Mouse (Mus musculus): Measurements from ENCODE around the gene Serpine3. TPM values are rescaled to one million over a fixed set of nuclear protein-coding genes. Genes with fewer than 3 reads are reported as not detected.
A peak's percentile ranks its signal among the peaks of the same experiment; 100 is the strongest.

Serpine3 gene
- polyA plus RNA-seq, 1 experiment from 2014 or later = not detected

DNA sequence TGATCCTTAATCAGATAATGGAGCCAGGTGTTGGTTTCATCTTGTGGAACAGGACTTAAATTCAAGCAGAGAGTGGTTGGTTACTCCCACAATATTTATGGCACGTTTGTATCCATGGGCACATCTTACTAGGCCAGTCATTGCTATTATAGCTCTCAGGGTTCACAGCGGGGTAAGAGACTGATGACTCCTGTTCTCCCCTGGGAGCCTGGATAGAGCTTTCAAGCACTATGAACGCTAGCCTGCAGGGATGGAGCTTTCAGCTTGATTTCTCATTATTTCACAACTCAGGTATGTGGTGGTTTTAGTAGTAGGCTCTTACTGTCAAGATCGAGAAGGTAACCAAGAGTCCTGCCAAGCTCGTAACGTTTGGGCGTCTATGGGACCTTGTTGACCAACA is 7.5 kb upstream of the Serpine3 start:
- no peak for DNase-seq (ENCODE audit: low read depth, low spot score)
- no peak for TF ChIP-seq CTCF (IDR thresholded peaks at IDR 0.05)
- in situ Hi-C loops (cut with MboI; ENCODE audit: low pct_unique_long_range_greater_than_20kb) = no loop called here
- H3K27me3 ChIP-seq = peaks cover 25% of the 10 kb centered on the region
- CTCF ChIA-PET = interaction anchor here (0.7 to 2.3 kb wide), 2 partner anchors 13 to 18 kb away, joined by 3 to 5 read pairs; no protein-coding TSS in a partner anchor
- POLR2A ChIA-PET = no interaction called here
- ATAC-seq = no peak

DNA sequence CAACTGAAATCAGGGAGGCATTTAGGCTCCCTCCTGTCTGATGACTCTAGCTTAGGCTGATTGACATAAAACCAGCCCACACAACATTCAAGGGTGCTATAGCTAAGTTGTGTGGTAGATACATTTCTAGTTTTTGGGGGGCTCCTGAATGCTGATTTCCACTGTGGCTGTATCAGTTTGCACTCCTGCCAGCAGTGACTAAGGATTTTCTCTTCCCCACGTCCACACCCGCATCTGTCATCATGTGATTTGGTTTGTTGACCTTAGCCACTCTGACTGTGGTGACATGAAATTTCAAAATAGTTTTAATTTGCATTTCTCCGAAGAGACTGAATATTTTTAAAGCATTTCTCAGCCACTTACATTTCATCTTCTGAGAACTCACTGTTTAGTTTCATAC is 6.0 kb upstream of the Serpine3 start:
- DNase-seq (ENCODE audit: low read depth, low spot score) (no peak), ATAC-seq (no peak)
- in situ Hi-C loops (cut with MboI; ENCODE audit: low pct_unique_long_range_greater_than_20kb) = no loop called here
- no peak for TF ChIP-seq CTCF (IDR thresholded peaks at IDR 0.05)
- H3K27me3 ChIP-seq = peaks cover 29% of the 10 kb centered on the region
- CTCF ChIA-PET = no interaction called here
- POLR2A ChIA-PET = no interaction called here

DNA sequence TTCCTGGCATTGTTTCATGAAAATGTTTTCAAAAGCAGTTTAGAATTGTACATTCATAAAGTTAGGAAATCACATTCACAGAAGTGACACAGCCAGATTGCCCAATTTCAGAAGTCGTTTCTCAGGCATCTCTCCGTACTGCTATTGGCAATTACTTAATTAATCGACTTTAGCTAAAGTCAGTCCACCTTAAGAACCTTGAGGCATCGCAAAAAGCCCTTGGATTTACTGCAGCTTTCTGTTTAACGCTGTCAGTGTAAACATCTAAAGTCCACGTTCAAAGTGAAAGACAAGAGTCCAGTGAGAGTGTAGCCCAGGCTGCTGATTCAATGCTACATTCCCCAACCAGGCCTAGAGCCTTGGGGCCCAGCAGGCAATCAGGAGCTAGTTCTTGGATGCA is 1.1 kb upstream of the Serpine3 start:
- H3K27me3 ChIP-seq = peaks cover 21% of the 10 kb centered on the region
- DNase-seq (ENCODE audit: low read depth, low spot score) (no peak), ATAC-seq (no peak)
- ChIA-PET CTCF (interaction anchor here (2.1 kb wide), 1 partner anchor 13 kb away, joined by 6 read pairs; no protein-coding TSS in a partner anchor), POLR2A (no interaction called here)
- in situ Hi-C loops (cut with MboI; ENCODE audit: low pct_unique_long_range_greater_than_20kb) = no loop called here
- no peak for TF ChIP-seq CTCF (IDR thresholded peaks at IDR 0.05)

DNA sequence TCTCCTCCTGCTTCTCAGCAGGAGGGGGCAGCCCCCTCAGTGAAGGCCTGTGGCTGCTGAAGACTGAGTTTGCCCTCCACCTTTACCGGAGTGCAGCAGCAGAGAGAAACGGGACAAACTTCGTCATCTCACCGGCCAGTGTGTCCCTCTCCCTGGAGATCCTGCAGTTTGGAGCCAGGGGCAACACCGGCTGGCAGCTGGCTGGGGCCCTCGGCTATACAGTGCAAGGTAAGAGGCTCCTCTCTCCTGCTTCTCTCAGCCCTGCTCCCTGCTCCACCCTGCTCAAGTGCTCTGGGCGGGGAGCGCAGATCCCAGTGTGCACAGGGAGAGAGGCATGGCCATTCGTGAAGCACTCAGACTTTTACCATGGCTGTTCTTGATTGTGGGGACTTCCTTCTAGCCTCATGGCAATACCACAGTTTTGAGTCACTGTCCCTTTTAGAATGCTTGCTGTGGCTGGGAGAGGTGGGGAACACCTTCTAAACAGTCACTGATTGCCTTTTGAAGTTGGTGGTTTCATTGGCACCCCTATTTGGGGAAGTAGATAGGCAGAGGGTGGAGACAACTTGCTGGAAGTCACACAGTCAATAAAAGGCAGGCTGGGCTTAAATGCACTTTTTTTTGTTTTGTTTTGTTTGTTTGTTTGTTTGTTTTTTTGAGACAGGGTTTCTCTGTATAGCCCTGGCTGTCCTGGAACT is 1.7 kb downstream of the Serpine3 start:
- ATAC-seq = no peak
- DNase-seq (ENCODE audit: low read depth, low spot score) = no peak
- CTCF ChIA-PET = no interaction called here
- peaks cover 18% of the 10 kb centered on the region for H3K27me3 ChIP-seq
- in situ Hi-C loops (cut with MboI; ENCODE audit: low pct_unique_long_range_greater_than_20kb) = no loop called here
- no peak for TF ChIP-seq CTCF (IDR thresholded peaks at IDR 0.05)
- POLR2A ChIA-PET = no interaction called here

DNA sequence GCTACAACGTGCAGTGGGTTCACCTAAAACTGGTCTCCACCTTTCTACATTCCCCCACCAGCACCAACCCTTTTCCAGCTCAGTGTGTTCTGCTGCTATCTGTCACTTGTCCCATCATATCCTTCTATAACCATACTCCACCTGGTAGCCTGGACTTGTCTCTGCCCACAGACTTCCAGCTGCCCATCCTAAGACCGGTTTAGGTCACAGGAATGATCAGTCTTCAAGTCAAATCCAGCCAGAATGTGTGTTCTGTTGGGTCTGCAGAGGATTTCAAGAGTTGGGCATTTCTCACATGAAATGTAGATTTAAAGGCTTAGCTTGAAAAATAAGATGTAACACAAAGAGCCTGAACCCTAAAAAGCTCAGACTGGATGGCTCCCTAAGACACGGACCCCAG is 10.2 kb downstream of the Serpine3 start:
- in situ Hi-C loops (cut with MboI; ENCODE audit: low pct_unique_long_range_greater_than_20kb) = loop anchor here (10.0 kb wide), 1 partner anchor 179 kb away; no protein-coding TSS in a partner anchor
- DNase-seq (ENCODE audit: low read depth, low spot score) = no peak
- POLR2A ChIA-PET = no interaction called here

DNA sequence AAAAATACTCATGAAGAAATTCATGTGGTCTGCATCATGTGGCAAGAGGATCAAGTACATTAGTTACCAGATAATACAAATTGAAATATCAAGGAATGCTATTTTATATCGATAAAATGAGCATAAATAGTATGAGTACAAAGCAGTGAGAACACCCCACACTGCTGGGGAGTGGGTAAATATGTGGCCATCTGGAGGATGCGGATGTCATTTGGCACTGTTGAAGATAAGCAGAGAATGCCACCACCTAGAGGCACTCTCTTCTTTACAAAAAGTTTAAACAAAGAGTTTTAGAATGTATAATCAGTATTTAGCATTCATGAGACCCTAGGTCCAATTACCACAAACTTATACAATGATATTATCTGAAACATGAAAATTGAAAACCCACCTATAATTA is 54.7 kb downstream of the Serpine3 start:
- H3K27me3 ChIP-seq = no peaks in the 10 kb centered on the region
- DNase-seq (ENCODE audit: low read depth, low spot score) = no peak
- ChIA-PET CTCF (no interaction called here), POLR2A (no interaction called here)
- in situ Hi-C loops (cut with MboI; ENCODE audit: low pct_unique_long_range_greater_than_20kb) = no loop called here
- no peak for TF ChIP-seq CTCF (IDR thresholded peaks at IDR 0.05)
- no peak for ATAC-seq

More for the DNA sequence above, 10.2 kb downstream of the Serpine3 start:
- peak; percentile 52 for TF ChIP-seq CTCF (IDR thresholded peaks at IDR 0.05)
- CTCF ChIA-PET = interaction anchor here (1.1 to 1.5 kb wide), 2 partner anchors 9 to 28 kb away, joined by 3 to 6 read pairs; no protein-coding TSS in a partner anchor
- ATAC-seq = no peak
- H3K27me3 ChIP-seq = no peaks in the 10 kb centered on the region

DNA sequence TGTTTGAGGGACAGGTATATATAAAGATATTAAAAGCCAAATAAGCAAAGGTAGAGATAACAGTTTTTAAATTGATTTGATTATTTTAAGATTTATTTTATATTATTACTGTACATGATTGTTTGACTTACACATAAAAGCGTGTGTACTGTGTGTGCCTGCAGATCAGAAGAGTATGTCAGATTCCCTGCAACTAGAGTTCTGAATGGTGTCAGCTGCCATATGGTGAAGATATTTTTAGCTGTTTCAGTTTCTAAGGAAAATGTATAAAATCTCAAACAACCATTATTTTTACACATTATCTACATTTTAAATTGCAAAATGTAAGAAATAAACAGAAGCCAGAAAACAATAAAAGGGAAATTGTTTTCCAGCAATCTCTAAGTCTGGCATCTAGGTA is 58.2 kb downstream of the Serpine3 start:
- no peak for TF ChIP-seq CTCF (IDR thresholded peaks at IDR 0.05)
- in situ Hi-C loops (cut with MboI; ENCODE audit: low pct_unique_long_range_greater_than_20kb) = no loop called here
- H3K27me3 ChIP-seq = no peaks in the 10 kb centered on the region
- no peak for ATAC-seq
- no peak for DNase-seq (ENCODE audit: low read depth, low spot score)
- CTCF ChIA-PET = interaction anchor here (0.6 to 0.9 kb wide), 2 partner anchors 9 to 260 kb away, joined by 3 to 4 read pairs; no protein-coding TSS in a partner anchor
- POLR2A ChIA-PET = no interaction called here

DNA sequence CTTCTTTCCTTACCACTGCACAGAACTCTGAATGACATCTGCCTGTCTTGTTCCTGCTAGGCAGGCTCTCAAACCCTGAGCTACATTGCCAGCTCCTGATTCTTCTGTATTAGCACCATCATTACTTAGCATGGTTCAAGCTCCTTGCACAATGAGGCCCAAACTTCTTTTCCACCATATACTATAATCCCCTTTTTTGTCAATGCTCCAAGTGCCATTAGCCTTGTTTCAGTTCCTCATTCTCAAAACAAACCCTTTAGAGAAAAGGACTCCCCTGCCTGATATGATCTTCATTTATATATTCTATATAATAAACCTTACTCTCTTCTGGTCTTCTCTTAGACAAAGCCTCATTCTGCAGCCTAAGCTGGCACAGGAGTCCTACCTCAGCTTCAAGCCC is 61.1 kb downstream of the Serpine3 start:
- ATAC-seq = no peak
- no peaks in the 10 kb centered on the region for H3K27me3 ChIP-seq
- no peak for DNase-seq (ENCODE audit: low read depth, low spot score)
- CTCF ChIA-PET = interaction anchor here (1.6 kb wide), 1 partner anchor 16 kb away, joined by 5 read pairs; no protein-coding TSS in a partner anchor
- in situ Hi-C loops (cut with MboI; ENCODE audit: low pct_unique_long_range_greater_than_20kb) = no loop called here
- POLR2A ChIA-PET = no interaction called here
- TF ChIP-seq CTCF (IDR thresholded peaks at IDR 0.05) = no peak

DNA sequence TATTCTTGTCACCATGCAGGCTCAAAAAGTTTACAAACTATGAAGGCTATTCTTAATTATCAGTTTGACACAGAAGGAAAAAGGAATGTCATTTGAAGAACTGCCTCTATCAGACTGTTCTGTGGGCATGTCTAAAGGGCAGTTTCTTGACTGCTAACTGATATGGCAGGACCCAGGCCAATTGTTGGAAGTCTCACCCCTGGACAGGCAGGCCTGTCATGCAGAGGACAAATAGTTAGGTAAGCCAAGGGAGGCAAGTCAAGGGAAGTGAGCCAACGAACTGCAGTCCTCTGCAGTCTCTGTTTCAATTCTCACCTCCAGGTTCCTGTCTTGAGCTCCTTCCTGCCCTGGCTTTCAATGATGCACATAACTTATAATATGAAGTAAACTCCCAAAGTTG is 68.4 kb downstream of the Serpine3 start:
- no peaks in the 10 kb centered on the region for H3K27me3 ChIP-seq
- ChIA-PET CTCF (no interaction called here), POLR2A (no interaction called here)
- no peak for TF ChIP-seq CTCF (IDR thresholded peaks at IDR 0.05)
- DNase-seq (ENCODE audit: low read depth, low spot score) = no peak
- in situ Hi-C loops (cut with MboI; ENCODE audit: low pct_unique_long_range_greater_than_20kb) = no loop called here
- no peak for ATAC-seq

DNA sequence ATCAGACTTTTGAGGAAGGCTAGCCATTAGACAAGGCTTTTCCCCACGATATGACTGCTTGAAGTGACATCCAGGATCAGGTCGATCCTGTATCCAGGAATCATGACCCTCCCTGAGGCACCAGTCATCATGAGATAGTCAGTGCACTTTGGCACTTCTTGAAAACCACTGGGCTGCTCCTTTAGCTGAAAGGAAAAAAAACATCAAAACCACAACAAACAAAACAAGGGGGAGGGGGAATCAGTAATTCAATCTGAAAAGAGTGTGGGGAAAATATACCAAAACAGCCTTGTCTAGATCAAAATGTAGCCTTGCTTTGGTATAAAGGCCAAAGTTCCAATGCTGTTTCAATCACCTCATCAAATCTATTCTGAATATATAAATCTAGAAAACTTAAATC is 70.2 kb downstream of the Serpine3 start:
- ChIA-PET CTCF (no interaction called here), POLR2A (interaction anchor here (0.7 kb wide), 3 partner anchors 26 to 283 kb away, joined by 4 to 6 read pairs (median 5); no protein-coding TSS in a partner anchor)
- DNase-seq (ENCODE audit: low read depth, low spot score) (no peak), ATAC-seq (no peak)
- H3K27me3 ChIP-seq = no peaks in the 10 kb centered on the region
- TF ChIP-seq CTCF (IDR thresholded peaks at IDR 0.05) = no peak
- in situ Hi-C loops (cut with MboI; ENCODE audit: low pct_unique_long_range_greater_than_20kb) = no loop called here

DNA sequence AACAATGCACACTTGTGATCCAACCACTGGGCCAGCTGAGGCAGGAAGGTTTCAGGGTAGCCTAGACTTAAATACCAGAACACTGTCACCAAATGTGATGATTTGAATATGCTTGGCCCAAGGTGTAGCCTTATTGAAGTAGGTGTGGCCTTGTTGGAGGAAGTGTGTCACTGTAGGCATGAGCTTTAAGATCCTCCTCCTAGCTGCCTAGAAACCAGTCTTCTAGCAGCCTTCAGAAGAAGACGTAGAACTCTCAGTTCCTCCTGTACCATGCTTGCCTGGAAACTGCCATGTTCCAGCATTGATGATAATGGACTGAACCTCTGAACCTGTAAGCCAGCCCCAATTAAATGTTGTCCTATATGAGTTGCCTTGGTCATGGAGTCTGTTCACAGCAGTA is 72.2 kb downstream of the Serpine3 start:
- no peaks in the 10 kb centered on the region for H3K27me3 ChIP-seq
- CTCF ChIA-PET = interaction anchor here (1.1 kb wide), 1 partner anchor 28 kb away, joined by 3 read pairs; no protein-coding TSS in a partner anchor
- ATAC-seq (no peak), DNase-seq (ENCODE audit: low read depth, low spot score) (no peak)
- in situ Hi-C loops (cut with MboI; ENCODE audit: low pct_unique_long_range_greater_than_20kb) = no loop called here
- TF ChIP-seq CTCF (IDR thresholded peaks at IDR 0.05) = no peak
- POLR2A ChIA-PET = no interaction called here

Other genes starting within 250 kb of the Serpine3 start
- 0.30 TPM for gene Gucy1b2, start 207.4 kb upstream of the Serpine3 start, polyA plus RNA-seq (2021)
- gene Fam124a, start 107.9 kb upstream of the Serpine3 start, polyA plus RNA-seq (2021) = 1.1 TPM
- not detected for gene Gm4131, start 96.7 kb upstream of the Serpine3 start, polyA plus RNA-seq (2021)
- gene Ints6, start 97.5 kb downstream of the Serpine3 start, polyA plus RNA-seq (2021) = 25.6 TPM
- gene Wdfy2, start 174.0 kb downstream of the Serpine3 start, polyA plus RNA-seq (2021) = 9.4 TPM